Mouse (Mus musculus): ENCODE measurements around the gene Slc35e3. TPM values are rescaled to one million over a fixed set of nuclear protein-coding genes. Genes with fewer than 3 reads are reported as not detected.
A peak's percentile ranks its signal among the peaks of the same experiment; 100 is the strongest.

Gene Slc35e3
- polyA plus RNA-seq, 2 experiments: 1.3 to 1.7 TPM

GRCm38 (mm10) chr10:117695605-117696004, 50.6 kb downstream of the Slc35e3 start:
- Histone ChIP-seq H3K27ac (no peak overlapping the region), H3K9ac (replicated peaks) (no peak overlapping the region), H3K36me3 (replicated peaks; ENCODE audit: control insufficient read depth, insufficient read depth, low read depth) (peaks cover 91% of the 10 kb centered on the region), H3K27me3 (ENCODE audit: control insufficient read depth, insufficient read depth, low read length) (no peaks in the 10 kb centered on the region), H3K9me3 (ENCODE audit: control insufficient read depth, low read length) (peaks cover 3% of the 10 kb centered on the region), H3K4me2 (ENCODE audit: low read depth) (no peak overlapping the region), H3K4me3 (ENCODE audit: insufficient read depth in 1 of 2, low read depth in 2 of 2, low read length in 2 of 2) (no peak overlapping the region), H3K4me1 (replicated peaks; ENCODE audit: control insufficient read depth in 2 of 2, insufficient read depth in 2 of 2, low read length in 1 of 2) (no peaks in the 10 kb centered on the region)
- DNase-seq (ENCODE audit: low read depth in 3 of 3, low spot score in 3 of 3) (no peak), ATAC-seq (ENCODE audit: insufficient read depth) (no peak)
- TF ChIP-seq CTCF (IDR thresholded peaks at IDR 0.05; ENCODE audit: low read depth): no peak
- TF ChIP-seq EP300 (IDR thresholded peaks at IDR 0.05; ENCODE audit: low read depth): no peak
- 81% methylated on average over 4 of the region's 4 CpGs for WGBS (ENCODE audit: insufficient replicate concordance)

GRCm38 (mm10) chr10:117695027-117695426, 51.1 kb downstream of the Slc35e3 start:
- no peaks in the 10 kb centered on the region for H3K4me1 ChIP-seq (replicated peaks; ENCODE audit: control insufficient read depth in 2 of 2, insufficient read depth in 2 of 2, low read length in 1 of 2)
- H3K9ac ChIP-seq (replicated peaks): no peak overlapping the region
- no peak overlapping the region for H3K27ac ChIP-seq
- H3K4me2 ChIP-seq (ENCODE audit: low read depth): no peak overlapping the region
- H3K36me3 ChIP-seq (replicated peaks; ENCODE audit: control insufficient read depth, insufficient read depth, low read depth): peaks cover 91% of the 10 kb centered on the region
- no peak for ATAC-seq (ENCODE audit: insufficient read depth)
- H3K9me3 ChIP-seq (ENCODE audit: control insufficient read depth, low read length): peaks cover 3% of the 10 kb centered on the region
- no peak overlapping the region for H3K4me3 ChIP-seq (ENCODE audit: insufficient read depth in 1 of 2, low read depth in 2 of 2, low read length in 2 of 2)
- DNase-seq (ENCODE audit: low read depth in 3 of 3, low spot score in 3 of 3): no peak
- 84% methylated on average over 4 of the region's 4 CpGs for WGBS (ENCODE audit: insufficient replicate concordance)
- TF ChIP-seq EP300 (IDR thresholded peaks at IDR 0.05; ENCODE audit: low read depth) (no peak), CTCF (IDR thresholded peaks at IDR 0.05; ENCODE audit: low read depth) (no peak)
- no peaks in the 10 kb centered on the region for H3K27me3 ChIP-seq (ENCODE audit: control insufficient read depth, insufficient read depth, low read length)

GRCm38 (mm10) chr10:117694255-117694953, 51.8 kb downstream of the Slc35e3 start:
- no peak for ATAC-seq (ENCODE audit: insufficient read depth)
- peaks cover 3% of the 10 kb centered on the region for H3K9me3 ChIP-seq (ENCODE audit: control insufficient read depth, low read length)

GRCm38 (mm10) chr10:117692953-117693352, 53.2 kb downstream of the Slc35e3 start:
- no peak overlapping the region for H3K9ac ChIP-seq (replicated peaks)
- peaks cover 3% of the 10 kb centered on the region for H3K9me3 ChIP-seq (ENCODE audit: control insufficient read depth, low read length)
- no peaks in the 10 kb centered on the region for H3K4me1 ChIP-seq (replicated peaks; ENCODE audit: control insufficient read depth in 2 of 2, insufficient read depth in 2 of 2, low read length in 1 of 2)
- no peak for ATAC-seq (ENCODE audit: insufficient read depth)
- no peak overlapping the region for H3K27ac ChIP-seq
- no peak for DNase-seq (ENCODE audit: low read depth in 3 of 3, low spot score in 3 of 3)
- H3K4me2 ChIP-seq (ENCODE audit: low read depth): no peak overlapping the region
- H3K27me3 ChIP-seq (ENCODE audit: control insufficient read depth, insufficient read depth, low read length): no peaks in the 10 kb centered on the region
- H3K4me3 ChIP-seq (ENCODE audit: insufficient read depth in 1 of 2, low read depth in 2 of 2, low read length in 2 of 2): no peak overlapping the region
- no peak for TF ChIP-seq CTCF (IDR thresholded peaks at IDR 0.05; ENCODE audit: low read depth)
- no peak for TF ChIP-seq EP300 (IDR thresholded peaks at IDR 0.05; ENCODE audit: low read depth)
- 86% methylated on average over 5 of the region's 5 CpGs for WGBS (ENCODE audit: insufficient replicate concordance)
- peaks cover 81% of the 10 kb centered on the region for H3K36me3 ChIP-seq (replicated peaks; ENCODE audit: control insufficient read depth, insufficient read depth, low read depth)

More at GRCm38 (mm10) chr10:117694255-117694953, 51.8 kb downstream of the Slc35e3 start:
- Histone ChIP-seq H3K4me3 (ENCODE audit: insufficient read depth in 1 of 2, low read depth in 2 of 2, low read length in 2 of 2) (no peak overlapping the region), H3K4me2 (ENCODE audit: low read depth) (no peak overlapping the region), H3K9ac (replicated peaks) (no peak overlapping the region), H3K36me3 (replicated peaks; ENCODE audit: control insufficient read depth, insufficient read depth, low read depth) (peaks cover 89% of the 10 kb centered on the region), H3K27ac (no peak overlapping the region), H3K4me1 (replicated peaks; ENCODE audit: control insufficient read depth in 2 of 2, insufficient read depth in 2 of 2, low read length in 1 of 2) (no peaks in the 10 kb centered on the region), H3K27me3 (ENCODE audit: control insufficient read depth, insufficient read depth, low read length) (no peaks in the 10 kb centered on the region)
- TF ChIP-seq CTCF (IDR thresholded peaks at IDR 0.05; ENCODE audit: low read depth) (no peak), EP300 (IDR thresholded peaks at IDR 0.05; ENCODE audit: low read depth) (no peak)
- no peak for DNase-seq (ENCODE audit: low read depth in 3 of 3, low spot score in 3 of 3)
- 89% methylated on average over 6 of the region's 6 CpGs for WGBS (ENCODE audit: insufficient replicate concordance)

- TF ChIP-seq CTCF (IDR thresholded peaks at IDR 0.05; ENCODE audit: low read depth): peak; percentile 27; the same call in 1 of the 2 replicates
- no peak for TF ChIP-seq EP300 (IDR thresholded peaks at IDR 0.05; ENCODE audit: low read depth)
- ATAC-seq (ENCODE audit: insufficient read depth): no peak
These were observed 54.0 kb downstream of the Slc35e3 start for GRCm38 (mm10) chr10:117692173-117692572.

More at GRCm38 (mm10) chr10:117692173-117692572, 54.0 kb downstream of the Slc35e3 start:
- Histone ChIP-seq H3K4me2 (ENCODE audit: low read depth) (no peak overlapping the region), H3K27ac (no peak overlapping the region), H3K9ac (replicated peaks) (no peak overlapping the region), H3K4me1 (replicated peaks; ENCODE audit: control insufficient read depth in 2 of 2, insufficient read depth in 2 of 2, low read length in 1 of 2) (no peaks in the 10 kb centered on the region), H3K9me3 (ENCODE audit: control insufficient read depth, low read length) (no peaks in the 10 kb centered on the region), H3K4me3 (ENCODE audit: insufficient read depth in 1 of 2, low read depth in 2 of 2, low read length in 2 of 2) (no peak overlapping the region), H3K36me3 (replicated peaks; ENCODE audit: control insufficient read depth, insufficient read depth, low read depth) (peaks cover 73% of the 10 kb centered on the region), H3K27me3 (ENCODE audit: control insufficient read depth, insufficient read depth, low read length) (no peaks in the 10 kb centered on the region)
- no peak for DNase-seq (ENCODE audit: low read depth in 3 of 3, low spot score in 3 of 3)
